Mouse (Mus musculus): ENCODE measurements around the gene Lef1. TPM values are rescaled to one million over a fixed set of nuclear protein-coding genes. Genes with fewer than 3 reads are reported as not detected.

Lef1 gene
- polyA plus RNA-seq, 1 experiment, result 4.5 TPM

- no peak overlapping the region for H3ac ChIP-seq (ENCODE audit: control insufficient read depth, insufficient read length)
- H3K36me3 ChIP-seq (ENCODE audit: control insufficient read depth, insufficient read depth), result no peaks in the 10 kb centered on the region
- no peaks in the 10 kb centered on the region for H3K79me2 ChIP-seq (ENCODE audit: control insufficient read depth, insufficient read depth)
- H3K27me3 ChIP-seq (ENCODE audit: control insufficient read depth, insufficient read depth, insufficient read length), result no peaks in the 10 kb centered on the region
- TF ChIP-seq USF1 (IDR thresholded peaks at IDR 0.05; ENCODE audit: low read depth) (no peak), SRF (IDR thresholded peaks at IDR 0.05; ENCODE audit: control insufficient read depth, insufficient read length, low read depth) (no peak), MYOG (IDR thresholded peaks at IDR 0.05; ENCODE audit: control insufficient read depth in 1 of 3, insufficient read depth in 1 of 3, insufficient read length in 2 of 3, low read depth in 2 of 3) (no peak), MAX (IDR thresholded peaks at IDR 0.05; ENCODE audit: low read depth) (no peak)
- no peak overlapping the region for H3K4me2 ChIP-seq (ENCODE audit: low read depth)
- H3K4me3 ChIP-seq, result no peak overlapping the region
Measured at GRCm38 (mm10) chr3:131254991-131255390, 144.7 kb downstream of the Lef1 start.

GRCm38 (mm10) chr3:131255399-131255981, 145.2 kb downstream of the Lef1 start:
- H3K4me2 ChIP-seq (ENCODE audit: low read depth), result no peak overlapping the region
- TF ChIP-seq E2F4 (IDR thresholded peaks at IDR 0.05; ENCODE audit: insufficient read depth), result no peak
- no peak for TF ChIP-seq MYOD1 (IDR thresholded peaks at IDR 0.05; ENCODE audit: control insufficient read depth in 1 of 3, insufficient read length in 2 of 3, low read depth in 2 of 3)
- TF ChIP-seq TCF3 (IDR thresholded peaks at IDR 0.05; ENCODE audit: insufficient read length, low read depth), result no peak
- TF ChIP-seq SRF (IDR thresholded peaks at IDR 0.05; ENCODE audit: control insufficient read depth, insufficient read length, low read depth), result no peak
- TF ChIP-seq REST (IDR thresholded peaks at IDR 0.05; ENCODE audit: insufficient read depth, insufficient read length), result no peak
- TF ChIP-seq CEBPB (IDR thresholded peaks at IDR 0.05; ENCODE audit: insufficient read depth, poor library complexity, severe bottlenecking), result no peak
- no peak for TF ChIP-seq MYOG (IDR thresholded peaks at IDR 0.05; ENCODE audit: control insufficient read depth in 1 of 3, insufficient read depth in 1 of 3, insufficient read length in 2 of 3, low read depth in 2 of 3)
- TF ChIP-seq TCF12 (IDR thresholded peaks at IDR 0.05; ENCODE audit: insufficient read depth, poor library complexity, severe bottlenecking), result no peak
- TF ChIP-seq POLR2AphosphoS2 (IDR thresholded peaks at IDR 0.05; ENCODE audit: insufficient read length, low read depth), result no peak
- no peak for TF ChIP-seq MAX (IDR thresholded peaks at IDR 0.05; ENCODE audit: low read depth)
- no peak for TF ChIP-seq POLR2A (IDR thresholded peaks at IDR 0.05; ENCODE audit: insufficient read length, low read depth)
- no peak for TF ChIP-seq USF1 (IDR thresholded peaks at IDR 0.05; ENCODE audit: low read depth)
- H3ac ChIP-seq (ENCODE audit: control insufficient read depth, insufficient read length), result no peak overlapping the region
- no peak overlapping the region for H3K4me3 ChIP-seq
- no peaks in the 10 kb centered on the region for H3K36me3 ChIP-seq (ENCODE audit: control insufficient read depth, insufficient read depth)
- no peaks in the 10 kb centered on the region for H3K27me3 ChIP-seq (ENCODE audit: control insufficient read depth, insufficient read depth, insufficient read length)
- H3K79me2 ChIP-seq (ENCODE audit: control insufficient read depth, insufficient read depth), result no peaks in the 10 kb centered on the region

- Histone ChIP-seq H3ac (ENCODE audit: control insufficient read depth, insufficient read length) (no peak overlapping the region), H3K4me2 (ENCODE audit: low read depth) (no peak overlapping the region), H3K36me3 (ENCODE audit: control insufficient read depth, insufficient read depth) (no peaks in the 10 kb centered on the region), H3K4me3 (no peak overlapping the region), H3K27me3 (ENCODE audit: control insufficient read depth, insufficient read depth, insufficient read length) (no peaks in the 10 kb centered on the region), H3K79me2 (ENCODE audit: control insufficient read depth, insufficient read depth) (no peaks in the 10 kb centered on the region)
- TF ChIP-seq CEBPB (IDR thresholded peaks at IDR 0.05; ENCODE audit: insufficient read depth, poor library complexity, severe bottlenecking), result no peak
- no peak for TF ChIP-seq REST (IDR thresholded peaks at IDR 0.05; ENCODE audit: insufficient read depth, insufficient read length)
- TF ChIP-seq MYOD1 (IDR thresholded peaks at IDR 0.05; ENCODE audit: control insufficient read depth in 1 of 3, insufficient read length in 2 of 3, low read depth in 2 of 3), result no peak
- no peak for TF ChIP-seq POLR2A (IDR thresholded peaks at IDR 0.05; ENCODE audit: insufficient read length, low read depth)
- no peak for TF ChIP-seq MYOG (IDR thresholded peaks at IDR 0.05; ENCODE audit: control insufficient read depth in 1 of 3, insufficient read depth in 1 of 3, insufficient read length in 2 of 3, low read depth in 2 of 3)
- TF ChIP-seq TCF3 (IDR thresholded peaks at IDR 0.05; ENCODE audit: insufficient read length, low read depth), result no peak
- TF ChIP-seq SRF (IDR thresholded peaks at IDR 0.05; ENCODE audit: control insufficient read depth, insufficient read length, low read depth), result no peak
- TF ChIP-seq TCF12 (IDR thresholded peaks at IDR 0.05; ENCODE audit: insufficient read depth, poor library complexity, severe bottlenecking), result no peak
- TF ChIP-seq POLR2AphosphoS2 (IDR thresholded peaks at IDR 0.05; ENCODE audit: insufficient read length, low read depth), result no peak
- TF ChIP-seq MAX (IDR thresholded peaks at IDR 0.05; ENCODE audit: low read depth), result no peak
- no peak for TF ChIP-seq USF1 (IDR thresholded peaks at IDR 0.05; ENCODE audit: low read depth)
- TF ChIP-seq E2F4 (IDR thresholded peaks at IDR 0.05; ENCODE audit: insufficient read depth), result no peak
Measured at GRCm38 (mm10) chr3:131258921-131259320, 148.7 kb downstream of the Lef1 start.

GRCm38 (mm10) chr3:131259392-131259965, 149.2 kb downstream of the Lef1 start:
- TF ChIP-seq CEBPB (IDR thresholded peaks at IDR 0.05; ENCODE audit: insufficient read depth, poor library complexity, severe bottlenecking), result no peak
- TF ChIP-seq TCF12 (IDR thresholded peaks at IDR 0.05; ENCODE audit: insufficient read depth, poor library complexity, severe bottlenecking), result no peak
- no peak for TF ChIP-seq MYOD1 (IDR thresholded peaks at IDR 0.05; ENCODE audit: control insufficient read depth in 1 of 3, insufficient read length in 2 of 3, low read depth in 2 of 3)
- TF ChIP-seq REST (IDR thresholded peaks at IDR 0.05; ENCODE audit: insufficient read depth, insufficient read length), result no peak
- TF ChIP-seq USF1 (IDR thresholded peaks at IDR 0.05; ENCODE audit: low read depth), result no peak
- no peak for TF ChIP-seq POLR2AphosphoS2 (IDR thresholded peaks at IDR 0.05; ENCODE audit: insufficient read length, low read depth)
- no peak for TF ChIP-seq TCF3 (IDR thresholded peaks at IDR 0.05; ENCODE audit: insufficient read length, low read depth)
- TF ChIP-seq POLR2A (IDR thresholded peaks at IDR 0.05; ENCODE audit: insufficient read length, low read depth), result no peak
- TF ChIP-seq MAX (IDR thresholded peaks at IDR 0.05; ENCODE audit: low read depth), result no peak
- TF ChIP-seq E2F4 (IDR thresholded peaks at IDR 0.05; ENCODE audit: insufficient read depth), result no peak
- TF ChIP-seq SRF (IDR thresholded peaks at IDR 0.05; ENCODE audit: control insufficient read depth, insufficient read length, low read depth), result no peak
- TF ChIP-seq MYOG (IDR thresholded peaks at IDR 0.05; ENCODE audit: control insufficient read depth in 1 of 3, insufficient read depth in 1 of 3, insufficient read length in 2 of 3, low read depth in 2 of 3), result no peak
- Histone ChIP-seq H3K27me3 (ENCODE audit: control insufficient read depth, insufficient read depth, insufficient read length) (no peaks in the 10 kb centered on the region), H3ac (ENCODE audit: control insufficient read depth, insufficient read length) (no peak overlapping the region), H3K4me2 (ENCODE audit: low read depth) (no peak overlapping the region), H3K36me3 (ENCODE audit: control insufficient read depth, insufficient read depth) (no peaks in the 10 kb centered on the region), H3K79me2 (ENCODE audit: control insufficient read depth, insufficient read depth) (no peaks in the 10 kb centered on the region), H3K4me3 (no peak overlapping the region)
